In the genomic region with DNA sequence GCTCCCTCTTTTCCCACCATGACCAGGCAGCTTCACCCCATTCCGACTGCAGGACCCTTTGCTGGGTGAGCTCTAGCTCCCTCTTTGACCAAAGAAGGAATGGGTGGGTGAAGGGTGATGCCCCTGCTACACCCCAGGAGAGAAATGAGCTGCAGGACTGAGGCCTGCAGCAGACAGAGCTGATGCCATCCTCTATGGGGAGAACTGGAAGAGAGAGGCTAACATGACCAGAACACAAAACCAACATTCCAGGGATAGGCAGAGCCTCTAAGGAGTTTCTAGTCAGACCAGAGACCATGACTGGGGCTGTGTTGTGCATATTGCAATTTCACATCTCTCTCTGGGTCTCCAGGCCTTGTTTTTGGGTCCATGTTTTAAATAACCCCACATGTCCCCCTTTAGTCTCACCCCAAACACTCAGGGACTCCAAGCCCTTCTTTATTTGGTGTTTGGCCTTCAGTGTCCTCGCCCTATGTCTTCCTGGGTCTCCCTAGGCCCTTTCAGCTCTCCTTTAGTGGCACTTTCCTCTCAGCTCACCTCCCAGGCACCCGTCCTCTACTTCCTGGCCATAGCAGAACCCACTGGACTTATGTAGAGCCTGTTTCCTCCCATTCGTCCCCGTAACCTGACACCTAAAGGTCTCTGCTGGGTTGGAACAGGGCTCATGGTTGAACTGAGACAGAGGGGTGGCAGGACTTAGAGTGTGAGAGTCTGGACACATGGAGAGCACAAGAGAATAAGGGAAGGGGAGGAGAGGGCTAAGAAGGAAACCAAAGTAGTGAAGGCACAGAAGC, we compare ENCODE assay signal across 10 mouse cellular contexts. TPM values are rescaled to one million over a fixed set of nuclear protein-coding genes. Genes with fewer than 3 reads are reported as not detected.
DNase-seq lines count a peak whose midpoint lies in the region; ATAC-seq and TF ChIP-seq lines count a peak whose summit lies in the region.
"Had no signal": no experiment of that assay in that cellular context is flagged by ENCODE, and none has a peak within 500 bp of the region (broad histone marks: within the 10 kb centered on the region; RNA-seq: fewer than 3 reads in every experiment).

No protein-coding gene starts in this region.

- no peak for TF ChIP-seq CTCF in gastrocnemius, adult 2 months (IDR thresholded peaks at IDR 0.05)

- 0 out of 2 replicates have a peak overlapping the region, but pooled peaks have one; percentile 15 for H3K4me2 ChIP-seq in hindbrain, embryonic 11.5 days (replicated peaks; ENCODE audit: low read depth, low read length)
- peak overlapping the region; percentile 14; the same call in 1 of the 2 replicates for H3K4me2 ChIP-seq in midbrain, embryonic 11.5 days

- peak overlapping the region; percentile 28; the same call in 1 of the 2 replicates for H3K27ac ChIP-seq in gastrocnemius, adult 2 months
- peak overlapping the region; percentile 97 for H3K27ac ChIP-seq in hindbrain, embryonic 11.5 days (ENCODE audit: low read depth, low read length)
- H3K27ac ChIP-seq in midbrain, embryonic 11.5 days (ENCODE audit: low read depth, low read length): peak overlapping the region; percentile 99

- peaks cover 65% of the 10 kb centered on the region for H3K4me1 ChIP-seq in hindbrain, embryonic 11.5 days (replicated peaks; ENCODE audit: control insufficient read depth, insufficient read depth, low read length)
- peaks cover 84% of the 10 kb centered on the region for H3K4me1 ChIP-seq in midbrain, embryonic 11.5 days (ENCODE audit: control insufficient read depth, insufficient read depth, low read length)

- no peak for DNase-seq in gastrocnemius, adult 2 months
- DNase-seq in gastrocnemius, postnatal 10 days: no peak
- peak; percentile 2 for DNase-seq in ES-CJ7 (ENCODE audit: low read depth, low spot score)
- DNase-seq in hindbrain, embryonic 11.5 days (ENCODE audit: low spot score): no peak
- peak; percentile 86 for DNase-seq in midbrain, embryonic 11.5 days (ENCODE audit: low spot score, missing footprints)
- DNase-seq in layer of hippocampus, postnatal 36 days: no peak
- DNase-seq in spleen, postnatal 4 days (ENCODE audit: low spot score in 2 of 2): no peak
- DNase-seq in layer of hippocampus, postnatal 10 days (ENCODE audit: low spot score in 2 of 2): no peak
- DNase-seq: B cell, adult 2 months; spleen, adult 18-20 months had no signal

- H3K36me3 ChIP-seq in hindbrain, embryonic 11.5 days (ENCODE audit: control insufficient read depth, insufficient read depth, low read length): no peaks in the 10 kb centered on the region
- no peaks in the 10 kb centered on the region for H3K36me3 ChIP-seq in midbrain, embryonic 11.5 days (ENCODE audit: control insufficient read depth, insufficient read depth, low read length)

- H3K9me3 ChIP-seq in hindbrain, embryonic 11.5 days (ENCODE audit: control insufficient read depth, low read length): no peaks in the 10 kb centered on the region
- no peaks in the 10 kb centered on the region for H3K9me3 ChIP-seq in midbrain, embryonic 11.5 days (ENCODE audit: control insufficient read depth, low read length)

- 24% methylated on average over 5 of the region's 5 CpGs for WGBS in hindbrain, embryonic 11.5 days
- 16% methylated on average over 5 of the region's 5 CpGs for WGBS in midbrain, embryonic 11.5 days

- H3K9ac ChIP-seq in hindbrain, embryonic 11.5 days (ENCODE audit: low read depth, low read length): peak overlapping the region; percentile 46
- H3K9ac ChIP-seq in midbrain, embryonic 11.5 days (ENCODE audit: low read length): peak overlapping the region; percentile 47

- intact Hi-C loops in gastrocnemius, adult 2 months (cut with DNase I): no loop called here

- H3K27me3 ChIP-seq in hindbrain, embryonic 11.5 days (ENCODE audit: control insufficient read depth, insufficient read depth, low read length): no peaks in the 10 kb centered on the region
- no peaks in the 10 kb centered on the region for H3K27me3 ChIP-seq in midbrain, embryonic 11.5 days (ENCODE audit: control insufficient read depth, insufficient read depth, low read length)

- ATAC-seq in hindbrain, embryonic 11.5 days (ENCODE audit: low FRiP score): no peak
- no peak for ATAC-seq in midbrain, embryonic 11.5 days (ENCODE audit: low FRiP score)

- no peak overlapping the region for H3K4me3 ChIP-seq in gastrocnemius, adult 2 months
- H3K4me3 ChIP-seq in hindbrain, embryonic 11.5 days (ENCODE audit: low read depth, low read length): no peak overlapping the region
- no peak overlapping the region for H3K4me3 ChIP-seq in midbrain, embryonic 11.5 days (ENCODE audit: low read depth, low read length)

RNA-seq across cellular contexts. Expression of a gene that starts 8.7 kb away (rescaled TPM):
- not detected for total RNA-seq in gastrocnemius, adult 2 months (2021)
- under 1 TPM in 1 of 2 experiments, not detected in 1; 0.14 TPM for total RNA-seq in gastrocnemius, postnatal 10 days (2021)
- polyA plus RNA-seq in hindbrain, embryonic 11.5 days (2014; fragmentation: Nextera tagmentation; extraction: Ambion mirVana): 0.11 and 0.34 TPM in 2 replicates
- polyA plus RNA-seq in midbrain, embryonic 11.5 days (2014; fragmentation: Nextera tagmentation; extraction: Ambion mirVana): 0.12 and 0.23 TPM in 2 replicates
- total RNA-seq in layer of hippocampus, postnatal 36 days (2021): under 1 TPM; 0.25 to 0.66 TPM
- total RNA-seq in layer of hippocampus, postnatal 10 days (2021): 1 to 10 TPM in 1 of 2 experiments, under 1 TPM in 1; 0.89 to 1.0 TPM

RNA-seq across cellular contexts. Expression of a gene that starts 29.2 kb away (rescaled TPM):
- 10 to 100 TPM; 38.5 to 41.4 TPM for total RNA-seq in gastrocnemius, adult 2 months (2021)
- 10 to 100 TPM; 45.3 to 51.4 TPM for total RNA-seq in gastrocnemius, postnatal 10 days (2021)
- 310 and 313 TPM in 2 replicates for polyA plus RNA-seq in hindbrain, embryonic 11.5 days (2014; fragmentation: Nextera tagmentation; extraction: Ambion mirVana)
- polyA plus RNA-seq in midbrain, embryonic 11.5 days (2014; fragmentation: Nextera tagmentation; extraction: Ambion mirVana): 286 and 307 TPM in 2 replicates
- total RNA-seq in layer of hippocampus, postnatal 36 days (2021): 100 to 1,000 TPM in 1 of 2 experiments, 10 to 100 TPM in 1; 93.2 to 103 TPM
- total RNA-seq in layer of hippocampus, postnatal 10 days (2021): 100 to 1,000 TPM; 111 to 112 TPM

RNA-seq across cellular contexts. Expression of a gene that starts 38.1 kb away (rescaled TPM):
- 10 to 100 TPM in 1 of 2 experiments, 1 to 10 TPM in 1; 8.0 to 13.0 TPM for total RNA-seq in gastrocnemius, adult 2 months (2021)
- total RNA-seq in gastrocnemius, postnatal 10 days (2021): 10 to 100 TPM; 39.3 to 45.7 TPM
- 19.7 and 22.2 TPM in 2 replicates for polyA plus RNA-seq in hindbrain, embryonic 11.5 days (2014; fragmentation: Nextera tagmentation; extraction: Ambion mirVana)
- polyA plus RNA-seq in midbrain, embryonic 11.5 days (2014; fragmentation: Nextera tagmentation; extraction: Ambion mirVana): 19.4 and 24.3 TPM in 2 replicates
- total RNA-seq in layer of hippocampus, postnatal 36 days (2021): 10 to 100 TPM; 38.7 to 39.7 TPM
- total RNA-seq in layer of hippocampus, postnatal 10 days (2021): 10 to 100 TPM; 36.5 to 45.0 TPM

RNA-seq across cellular contexts. Expression of a gene that starts 43.5 kb away (rescaled TPM):
- total RNA-seq in gastrocnemius, adult 2 months (2021): not detected
- total RNA-seq in gastrocnemius, postnatal 10 days (2021): 1 to 10 TPM in 1 of 2 experiments, not detected in 1; 1.2 TPM
- 4.7 and 5.0 TPM in 2 replicates for polyA plus RNA-seq in hindbrain, embryonic 11.5 days (2014; fragmentation: Nextera tagmentation; extraction: Ambion mirVana)
- 6.8 and 6.9 TPM in 2 replicates for polyA plus RNA-seq in midbrain, embryonic 11.5 days (2014; fragmentation: Nextera tagmentation; extraction: Ambion mirVana)
- under 1 TPM in 1 of 2 experiments, not detected in 1; 0.23 TPM for total RNA-seq in layer of hippocampus, postnatal 36 days (2021)
- under 1 TPM in 1 of 2 experiments, not detected in 1; 0.39 TPM for total RNA-seq in layer of hippocampus, postnatal 10 days (2021)

Comparison
In these comparisons a context has a peak if more than half of its experiments do, and no peak if none do; other contexts are left out.
1. DNase-seq: peak in ES-CJ7 (single experiment) and midbrain, embryonic 11.5 days (single experiment); none in gastrocnemius, adult 2 months (single experiment), gastrocnemius, postnatal 10 days (single experiment), hindbrain, embryonic 11.5 days (single experiment), layer of hippocampus, postnatal 36 days (0 of 2), spleen, postnatal 4 days (0 of 2) and layer of hippocampus, postnatal 10 days (0 of 2).
2. H3K27ac ChIP-seq: peak in every context shown above with its lines; median percentile 99 in midbrain, embryonic 11.5 days; 97 in hindbrain, embryonic 11.5 days; 28 in gastrocnemius, adult 2 months.